Mouse (Mus musculus) liver, adult 2 months (tissue): ENCODE measurements around the gene Cdk19. TPM values are rescaled to one million over a fixed set of nuclear protein-coding genes. Genes with fewer than 3 reads are reported as not detected.

Experiments
- DNase-seq: peaks from one replicate; pipeline ENCODE4 v3.0.0-alpha.2; 2011; ENCODE audit warnings: low read depth, low spot score; ENCODE audit errors: extremely low read depth
- H3K27ac ChIP-seq: fragments of 200-500 bp; replicated peaks from 2 replicates; pipeline ENCODE4 v1.5.1; 2012; ENCODE audit warnings: low read depth, mild to moderate bottlenecking, control low read depth, inconsistent platforms, low read length; ENCODE audit not compliant: insufficient read depth
- H3K27me3 ChIP-seq: fragments of 200-500 bp; 2 replicates; pipeline ENCODE4 v1.6.1; 2012; ENCODE audit warnings: mild to moderate bottlenecking, moderate library complexity, low read length, inconsistent platforms; ENCODE audit not compliant: control insufficient read depth, insufficient read depth
- H3K36me3 ChIP-seq: fragments of 200-500 bp; 2 replicates; pipeline ENCODE4 v1.6.1; 2012; ENCODE audit warnings: low read length, inconsistent platforms; ENCODE audit not compliant: control insufficient read depth, insufficient read depth
- H3K4me1 ChIP-seq: fragments of 200-500 bp; 2 replicates; pipeline ENCODE4 v1.6.1; 2011; ENCODE audit warnings: low read length; ENCODE audit not compliant: control insufficient read depth, insufficient read depth
- H3K4me3 ChIP-seq: fragments of 200-500 bp; 2 replicates; pipeline ENCODE4 v1.5.1; 2011; ENCODE audit warnings: low read depth, mild to moderate bottlenecking, control low read depth, low read length, moderate library complexity; ENCODE audit not compliant: insufficient read depth
- H3K79me2 ChIP-seq: fragments of 200-500 bp; 2 replicates; pipeline ENCODE4 v1.6.1; 2012; ENCODE audit warnings: inconsistent platforms, mild to moderate bottlenecking, low read length, moderate library complexity; ENCODE audit not compliant: control insufficient read depth, insufficient read depth
- H3K9ac ChIP-seq: fragments of 200-500 bp; 2 replicates; pipeline ENCODE4 v1.6.1; 2012; ENCODE audit warnings: low read depth, mild to moderate bottlenecking, control low read depth, inconsistent platforms, low read length
- CTCF ChIP-seq: fragments of 200-500 bp; IDR thresholded peaks from 2 replicates; pipeline ENCODE4 v1.5.1; 2011; ENCODE audit warnings: low read depth, low read length, control low read depth
- POLR2A ChIP-seq: fragments of 200-500 bp; IDR thresholded peaks from 2 replicates; pipeline ENCODE4 v1.6.1; 2011; ENCODE audit warnings: low read length, control low read depth; ENCODE audit not compliant: insufficient read depth; ENCODE audit errors: extremely low read depth
- WGBS: fragments of 180-500 bp; shearing (Covaris S2); methylation state at CpG from one replicate; pipeline ENCODE4 v1.1.7; 2018; 5-methylcytosine and 5-hydroxymethylcytosine counted together
- polyA plus RNA-seq: library from polyadenylated mRNA; depleted of rRNA; stranded (reverse); fragments of >200 nt; gene quantifications from 2 replicates; pipeline ENCODE4 v1.2.3, GENCODE M21; 2012
- total RNA-seq: library from RNA; depleted of rRNA; stranded (reverse); fragments of >200 nt; gene quantifications from 2 replicates; pipeline ENCODE4 v1.2.3, GENCODE M21; 2014

The Cdk19 gene
- total and polyA plus RNA-seq, 2 experiments: 1.4 to 4.3 TPM

DNA sequence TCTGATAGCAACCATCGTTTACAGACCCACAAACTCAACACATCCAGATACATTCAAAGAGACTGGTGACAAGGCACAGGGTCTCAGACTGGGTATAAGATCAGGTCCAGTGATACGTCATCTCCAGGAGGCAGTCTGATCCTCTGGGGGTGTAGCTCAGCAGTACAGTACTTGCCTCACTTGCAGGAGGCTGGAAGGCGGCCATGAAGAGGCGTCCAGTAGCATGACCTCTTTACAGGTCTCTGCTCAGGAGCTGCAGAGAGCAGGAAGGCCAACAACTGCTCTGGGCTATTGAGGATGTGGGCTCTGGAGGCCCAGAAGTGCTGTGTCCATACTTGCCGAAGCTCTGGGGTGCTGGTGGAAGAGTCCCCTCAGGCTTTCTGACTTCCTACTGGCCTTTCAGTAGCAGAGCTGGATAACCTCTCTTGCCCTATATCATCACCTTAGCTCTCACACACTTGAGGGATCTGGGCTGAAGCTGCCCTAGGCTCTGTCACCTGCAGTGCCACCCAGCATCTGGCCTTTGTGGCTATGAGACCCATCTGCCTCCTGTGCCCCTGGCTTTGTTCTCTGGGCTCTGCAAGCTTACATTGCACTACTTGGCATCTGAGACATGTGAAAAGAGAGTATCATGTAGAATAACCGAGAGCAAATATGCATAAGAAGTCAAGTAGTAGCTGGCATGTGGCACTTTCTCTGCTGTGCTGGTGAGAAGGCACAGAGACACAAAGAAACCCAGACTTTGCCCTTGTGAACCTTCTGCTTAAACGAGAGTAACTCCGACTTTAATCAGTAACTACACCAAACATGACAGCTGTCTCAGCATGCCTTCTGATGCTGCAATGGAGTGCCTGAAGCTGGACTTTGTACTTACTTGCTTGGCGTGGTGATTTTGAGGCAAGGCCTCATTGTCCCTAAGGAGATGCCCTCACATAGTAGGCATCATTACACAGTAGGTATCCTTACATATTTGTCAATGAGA, 155.1 kb downstream of the Cdk19 start:
- peaks cover 22% of the 10 kb centered on the region for H3K4me1 ChIP-seq
- no peaks in the 10 kb centered on the region for H3K27me3 ChIP-seq
- no peaks in the 10 kb centered on the region for H3K36me3 ChIP-seq
- peak; percentile 98 for DNase-seq
- TF ChIP-seq CTCF (no peak), POLR2A (no peak)
- peak overlapping the region; percentile 26; the same call in 1 of the 2 replicates for H3K9ac ChIP-seq
- H3K27ac ChIP-seq: peak overlapping the region; percentile 93
- H3K4me3 ChIP-seq: no peak overlapping the region
- no peaks in the 10 kb centered on the region for H3K79me2 ChIP-seq
- 40% methylated on average over 9 of the region's 9 CpGs for WGBS

DNA sequence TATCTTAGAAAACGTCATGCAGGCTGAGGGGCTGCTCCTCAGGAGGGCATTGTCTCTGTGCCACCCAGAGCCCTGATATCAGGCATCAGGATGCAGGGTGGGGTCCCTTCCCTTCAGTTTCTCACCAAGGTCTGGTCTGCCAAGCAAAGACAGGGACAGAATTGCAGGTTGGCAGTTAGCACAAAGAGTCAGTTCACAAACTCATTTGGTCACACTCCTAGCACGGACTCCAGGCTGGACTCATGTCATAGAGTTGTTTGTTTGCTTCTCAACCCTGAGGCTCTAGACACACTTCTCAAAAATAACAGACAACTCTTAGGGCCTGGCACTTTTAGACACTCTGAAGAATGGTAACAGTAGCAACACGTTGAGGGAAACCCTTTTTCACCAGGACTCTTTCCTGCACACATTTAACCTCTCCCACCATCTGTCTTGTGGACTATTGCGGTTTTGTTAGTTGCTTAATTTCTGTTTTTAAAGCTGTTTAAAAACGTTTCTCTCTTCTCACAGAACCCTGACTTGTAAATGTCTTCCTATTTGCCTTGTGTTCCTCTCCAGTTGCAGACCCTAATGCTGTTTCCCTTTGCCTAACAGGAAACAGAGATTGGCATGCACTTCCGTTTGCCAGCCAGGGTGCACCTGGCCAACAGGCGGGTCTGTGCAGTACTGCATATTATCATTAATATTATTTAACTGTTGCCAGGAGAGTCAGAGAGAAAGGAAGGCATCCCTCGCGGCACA, 158.1 kb downstream of the Cdk19 start:
- DNase-seq: peak; percentile 74
- Histone ChIP-seq H3K9ac (no peak overlapping the region), H3K79me2 (no peaks in the 10 kb centered on the region), H3K4me1 (peaks cover 27% of the 10 kb centered on the region), H3K27ac (peak overlapping the region; percentile 69), H3K36me3 (no peaks in the 10 kb centered on the region), H3K27me3 (no peaks in the 10 kb centered on the region), H3K4me3 (no peak overlapping the region)
- TF ChIP-seq POLR2A (no peak), CTCF (no peak)
- 55% methylated on average over 9 of the region's 9 CpGs for WGBS

DNA sequence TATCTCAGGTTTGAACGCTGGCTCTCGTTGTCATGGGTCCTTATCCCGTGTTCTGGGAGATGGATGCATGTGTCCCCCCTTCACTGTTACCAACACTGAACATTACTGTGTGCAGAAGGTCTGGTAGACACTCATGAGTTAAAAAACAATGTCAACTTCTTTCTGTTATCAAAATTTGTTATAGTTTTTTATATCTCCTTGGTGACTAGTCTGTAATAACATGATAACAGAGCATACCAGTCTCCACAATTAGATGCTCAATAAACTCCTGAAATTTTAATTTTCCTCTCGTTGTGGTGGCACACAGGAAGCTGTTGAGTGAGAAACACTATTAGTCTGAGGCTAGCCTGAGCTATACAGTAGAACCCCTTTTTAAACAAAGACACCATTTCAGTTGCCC, 159.1 kb downstream of the Cdk19 start:
- TF ChIP-seq POLR2A: no peak
- no peak for TF ChIP-seq CTCF
- H3K36me3 ChIP-seq: no peaks in the 10 kb centered on the region
- no peak overlapping the region for H3K9ac ChIP-seq
- no peak overlapping the region for H3K4me3 ChIP-seq
- no peak overlapping the region for H3K27ac ChIP-seq
- DNase-seq: no peak
- 88% methylated on average over 4 of the region's 4 CpGs for WGBS
- no peaks in the 10 kb centered on the region for H3K79me2 ChIP-seq
- H3K27me3 ChIP-seq: no peaks in the 10 kb centered on the region
- peaks cover 27% of the 10 kb centered on the region for H3K4me1 ChIP-seq

DNA sequence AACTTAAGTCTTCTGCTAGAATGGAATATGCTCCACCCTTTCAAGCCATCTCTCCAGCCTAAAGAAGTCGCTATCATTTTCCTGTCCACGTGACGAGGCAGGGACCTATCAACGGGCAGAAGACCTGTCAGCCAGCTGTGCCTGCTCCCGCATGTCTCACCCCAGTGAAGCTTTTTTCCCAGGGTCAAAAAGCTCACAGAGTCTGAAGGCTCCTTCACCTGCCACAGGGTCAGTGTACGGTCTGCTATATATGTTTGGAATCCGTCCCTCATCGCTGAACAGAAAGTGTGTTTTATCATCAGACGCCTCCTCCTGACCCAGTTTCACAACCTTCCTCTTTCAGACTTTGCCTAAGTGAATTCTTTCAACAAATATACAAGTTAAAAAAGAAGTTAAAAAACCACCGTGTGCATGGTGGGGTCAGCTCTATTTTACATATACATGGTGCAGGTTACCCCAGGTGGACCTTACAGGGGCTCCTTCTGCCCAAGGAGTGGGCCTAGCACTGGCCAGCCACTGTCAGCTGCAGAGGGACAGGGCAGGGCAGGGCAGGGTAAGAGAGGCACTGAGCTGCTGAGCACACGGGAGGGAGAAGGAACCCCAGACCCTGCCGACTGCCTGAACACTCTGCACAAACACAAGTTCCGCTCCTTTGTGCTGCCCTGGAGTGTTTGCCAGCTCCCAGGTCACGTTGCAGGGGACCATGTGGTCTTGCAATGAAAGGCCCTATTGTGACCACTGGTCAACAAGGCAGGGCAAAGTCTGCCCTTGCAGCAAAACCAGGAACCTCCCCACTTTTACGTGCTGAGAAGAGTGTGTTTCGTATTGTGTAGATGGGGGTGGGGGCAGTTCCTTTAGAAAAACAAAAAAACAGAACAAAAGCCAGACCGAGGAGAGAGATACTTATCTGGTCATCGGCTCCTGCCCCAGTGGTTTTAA, 160.2 kb downstream of the Cdk19 start:
- Histone ChIP-seq H3K4me3 (peak overlapping the region; percentile 25), H3K4me1 (peaks cover 21% of the 10 kb centered on the region), H3K27me3 (no peaks in the 10 kb centered on the region), H3K27ac (peak overlapping the region; percentile 96), H3K79me2 (no peaks in the 10 kb centered on the region), H3K36me3 (no peaks in the 10 kb centered on the region), H3K9ac (peak overlapping the region; percentile 78)
- DNase-seq: peak; percentile 95
- TF ChIP-seq POLR2A (no peak), CTCF (no peak)
- WGBS: 15% methylated on average over 18 of the region's 18 CpGs

DNA sequence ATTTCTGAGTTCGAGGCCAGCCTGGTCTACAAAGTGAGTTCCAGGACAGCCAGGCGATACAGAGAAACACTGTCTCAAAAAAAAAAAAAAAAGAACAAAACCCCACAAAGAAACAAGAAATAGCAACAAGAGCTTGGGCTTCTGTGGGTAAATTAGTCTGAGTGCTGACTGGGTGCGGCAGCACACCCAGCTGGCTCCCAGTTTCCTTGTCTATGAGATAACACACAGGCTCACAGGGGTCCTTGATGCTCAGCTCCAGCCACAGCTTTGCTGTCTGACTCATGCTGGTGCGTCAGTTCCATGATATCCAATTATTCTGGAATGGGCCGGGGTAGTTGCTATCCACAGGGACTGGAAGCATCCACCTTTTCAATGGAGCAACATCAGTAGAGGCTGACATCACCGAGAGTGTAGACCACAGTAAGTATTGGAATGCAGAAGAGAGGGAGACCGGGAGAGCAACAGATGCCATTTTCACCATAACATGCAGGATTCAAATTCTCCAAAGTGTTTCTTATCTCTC, 161.4 kb downstream of the Cdk19 start:
- no peaks in the 10 kb centered on the region for H3K36me3 ChIP-seq
- no peak overlapping the region for H3K27ac ChIP-seq
- no peak overlapping the region for H3K9ac ChIP-seq
- H3K4me1 ChIP-seq: peaks cover 11% of the 10 kb centered on the region; the same call in 1 of the 2 replicates
- no peak overlapping the region for H3K4me3 ChIP-seq
- no peak for TF ChIP-seq CTCF
- no peak for TF ChIP-seq POLR2A
- no peaks in the 10 kb centered on the region for H3K27me3 ChIP-seq
- 93% methylated on average over 7 of the region's 7 CpGs for WGBS
- no peak for DNase-seq
- no peaks in the 10 kb centered on the region for H3K79me2 ChIP-seq
